In the genomic region with DNA sequence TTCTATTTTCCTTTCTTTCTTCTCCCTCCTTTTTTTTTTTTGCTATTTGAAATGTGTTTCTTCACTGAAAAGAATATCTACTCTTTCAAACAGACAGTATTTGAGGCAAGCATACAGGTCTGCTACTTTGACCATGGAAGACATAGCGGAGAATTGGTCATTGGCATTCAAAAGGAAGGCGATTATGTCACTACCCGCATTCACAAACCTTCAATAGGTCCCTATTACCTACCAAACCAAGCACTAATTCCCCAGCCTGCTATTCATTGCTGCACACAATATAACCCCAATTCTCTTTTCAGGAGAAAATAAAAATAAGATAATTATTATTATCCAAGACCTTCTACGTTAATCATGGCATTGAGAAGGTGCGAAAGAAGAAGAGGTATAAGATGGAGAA, we compare ENCODE assay signal across 28 mouse cellular contexts. TPM values are rescaled to one million over a fixed set of nuclear protein-coding genes. Genes with fewer than 3 reads are reported as not detected.
"Had no signal": no experiment of that assay in that cellular context is flagged by ENCODE, and none has a peak within 500 bp of the region (broad histone marks: within the 10 kb centered on the region; RNA-seq: fewer than 3 reads in every experiment).

No protein-coding gene starts in this region.

- H3K4me3 ChIP-seq: heart, embryonic 10.5 days; heart, embryonic 12.5 days; hindbrain, embryonic 10.5 days; hindbrain, embryonic 13.5 days; hindbrain, embryonic 15.5 days; intestine, embryonic 15.5 days; layer of hippocampus, adult 2 months; left cerebral cortex, adult 2 months; limb, embryonic 10.5 days; limb, embryonic 12.5 days; liver, embryonic 13.5 days; liver, embryonic 15.5 days had no signal

- H3K27me3 ChIP-seq: heart, embryonic 12.5 days; hindbrain, embryonic 13.5 days; hindbrain, embryonic 15.5 days; intestine, embryonic 15.5 days; liver, embryonic 13.5 days; liver, embryonic 15.5 days had no signal

- H3K4me2 ChIP-seq: heart, embryonic 12.5 days; hindbrain, embryonic 13.5 days; hindbrain, embryonic 15.5 days; intestine, embryonic 15.5 days; limb, embryonic 12.5 days; liver, embryonic 11.5 days; liver, embryonic 13.5 days; liver, embryonic 15.5 days had no signal

- H3K4me1 ChIP-seq: heart, embryonic 10.5 days; heart, embryonic 12.5 days; hindbrain, embryonic 10.5 days; hindbrain, embryonic 13.5 days; hindbrain, embryonic 15.5 days; intestine, embryonic 15.5 days; limb, embryonic 10.5 days; limb, embryonic 12.5 days; liver, embryonic 13.5 days; liver, embryonic 15.5 days had no signal

- H3K9ac ChIP-seq: heart, embryonic 12.5 days; hindbrain, embryonic 13.5 days; hindbrain, embryonic 15.5 days; intestine, embryonic 15.5 days; limb, embryonic 12.5 days; liver, embryonic 13.5 days; liver, embryonic 15.5 days; liver, postnatal 0 days had no signal

- H3K9me3 ChIP-seq: heart, embryonic 10.5 days; heart, embryonic 12.5 days; hindbrain, embryonic 10.5 days; hindbrain, embryonic 13.5 days; hindbrain, embryonic 15.5 days; intestine, embryonic 15.5 days; limb, embryonic 10.5 days; limb, embryonic 12.5 days; liver, embryonic 13.5 days; liver, embryonic 15.5 days had no signal

- ATAC-seq: inflammation-experienced regulatory T-cells, adult 6 months; intestine, embryonic 15.5 days; intestine, postnatal 0 days; liver, postnatal 0 days had no signal

- H3K36me3 ChIP-seq: limb, embryonic 12.5 days; liver, embryonic 13.5 days; liver, embryonic 15.5 days had no signal

- H3K27ac ChIP-seq: heart, embryonic 10.5 days; hindbrain, embryonic 10.5 days; hindbrain, embryonic 13.5 days; hindbrain, embryonic 15.5 days; intestine, embryonic 15.5 days; layer of hippocampus, adult 2 months; left cerebral cortex, adult 2 months; limb, embryonic 10.5 days; limb, embryonic 12.5 days; liver, embryonic 13.5 days; liver, embryonic 15.5 days had no signal

- DNase-seq: gastrocnemius, postnatal 14 days; gastrocnemius, postnatal 36 days; heart, adult 18-20 months; heart, postnatal 10 days; heart, postnatal 4 days; kidney, adult 18-20 months; kidney, adult 8-10 months; kidney, postnatal 10 days; kidney, postnatal 25 days; kidney, postnatal 4 days; liver; liver, embryonic 13.5 days; liver, postnatal 0 days had no signal

RNA-seq across cellular contexts. Expression of a gene that starts 30.3 kb away (rescaled TPM):
- total RNA-seq: granulocyte monocyte progenitor cell, adult 5-6 weeks had no signal
